Mouse (Mus musculus): Measurements from ENCODE around the gene Arhgef11. TPM values are rescaled to one million over a fixed set of nuclear protein-coding genes. Genes with fewer than 3 reads are reported as not detected.

Gene Arhgef11
- total and polyA plus RNA-seq, 2 experiments from 2014 or later = 16.4 to 67.5 TPM

GRCm38 (mm10) chr3:87785626-87786214 is 168.4 kb downstream of the Arhgef11 start:
- Histone ChIP-seq H3K27me3 (ENCODE audit: insufficient read depth, low read length) (peaks cover under 1% of the 10 kb centered on the region; the same call in 1 of the 2 replicates), H3K9ac (replicated peaks; ENCODE audit: low read length, poor library complexity, severe bottlenecking) (no peak overlapping the region), H3K9me3 (ENCODE audit: low read length) (no peaks in the 10 kb centered on the region), H3K36me3 (ENCODE audit: insufficient read depth, low read length) (no peaks in the 10 kb centered on the region), H3K4me2 (ENCODE audit: low read depth, low read length, poor library complexity, severe bottlenecking) (no peak overlapping the region), H3K27ac (ENCODE audit: low read depth, low read length) (no peak overlapping the region), H3K4me1 (ENCODE audit: insufficient read depth, low read length) (no peaks in the 10 kb centered on the region), H3K4me3 (ENCODE audit: low read depth, low read length) (no peak overlapping the region)
- 51% methylated on average over 6 of the region's 6 CpGs for WGBS
- no peak for DNase-seq (ENCODE audit: low spot score)
- TF ChIP-seq CTCF (IDR thresholded peaks at IDR 0.05) = no peak
- ATAC-seq (ENCODE audit: low FRiP score) = no peak

Small RNA genes within 50 kb of the gene (microRNA-seq; reads per million reads assigned to microRNA genes)
- not detected for gene Gm24109 (ENCODE audit: borderline number of aligned reads)

Other genes starting within 250 kb of the Arhgef11 start
- not detected in 2 replicates for gene Fcrl1, start 241.2 kb upstream of the Arhgef11 start, total RNA-seq (2014; rRNA removed)
- 0.22 TPM in 1 of 2 replicates, not detected in the other for gene Fcrl1, start 241.2 kb upstream of the Arhgef11 start, polyA plus RNA-seq (2015; fragmentation: Nextera tagmentation; extraction: Ambion mirVana)
- gene Fcrl5, start 181.8 kb upstream of the Arhgef11 start, total RNA-seq (2014; rRNA removed) = not detected in 2 replicates
- not detected in 2 replicates for gene Fcrl5, start 181.8 kb upstream of the Arhgef11 start, polyA plus RNA-seq (2015; fragmentation: Nextera tagmentation; extraction: Ambion mirVana)
- gene Etv3, start 92.2 kb upstream of the Arhgef11 start, total RNA-seq (2014; rRNA removed) = 9.8 and 13.6 TPM in 2 replicates
- gene Etv3, start 92.2 kb upstream of the Arhgef11 start, polyA plus RNA-seq (2015; fragmentation: Nextera tagmentation; extraction: Ambion mirVana) = 5.9 and 7.9 TPM in 2 replicates
- gene Lrrc71, start 131.1 kb downstream of the Arhgef11 start, total RNA-seq (2014; rRNA removed) = 0.66 and 1.2 TPM in 2 replicates
- 0.96 and 1.3 TPM in 2 replicates for gene Lrrc71, start 131.1 kb downstream of the Arhgef11 start, polyA plus RNA-seq (2015; fragmentation: Nextera tagmentation; extraction: Ambion mirVana)
- gene Ntrk1, start 177.6 kb downstream of the Arhgef11 start, total RNA-seq (2014; rRNA removed) = 1.1 and 2.4 TPM in 2 replicates
- 1.7 and 1.8 TPM in 2 replicates for gene Ntrk1, start 177.6 kb downstream of the Arhgef11 start, polyA plus RNA-seq (2015; fragmentation: Nextera tagmentation; extraction: Ambion mirVana)
- gene Insrr, start 179.4 kb downstream of the Arhgef11 start, total RNA-seq (2014; rRNA removed) = 0.16 and 0.42 TPM in 2 replicates
- gene Insrr, start 179.4 kb downstream of the Arhgef11 start, polyA plus RNA-seq (2015; fragmentation: Nextera tagmentation; extraction: Ambion mirVana) = 0.25 and 0.27 TPM in 2 replicates
- 15.6 and 19.0 TPM in 2 replicates for gene Pear1, start 206.7 kb downstream of the Arhgef11 start, total RNA-seq (2014; rRNA removed)
- gene Pear1, start 206.7 kb downstream of the Arhgef11 start, polyA plus RNA-seq (2015; fragmentation: Nextera tagmentation; extraction: Ambion mirVana) = 5.7 and 6.1 TPM in 2 replicates
- gene Sh2d2a, start 229.2 kb downstream of the Arhgef11 start, total RNA-seq (2014; rRNA removed) = not detected in 2 replicates
- not detected in 2 replicates for gene Sh2d2a, start 229.2 kb downstream of the Arhgef11 start, polyA plus RNA-seq (2015; fragmentation: Nextera tagmentation; extraction: Ambion mirVana)

Data from midbrain, postnatal 0 days (tissue).